Mouse (Mus musculus) MN1 (cell line): ENCODE data around the gene Cables2.

Experiments
- DNase-seq: peaks from one replicate; pipeline ENCODE4 v3.0.0-alpha.2; 2016; ENCODE audit warnings: low spot score

Cables2 gene

DNA sequence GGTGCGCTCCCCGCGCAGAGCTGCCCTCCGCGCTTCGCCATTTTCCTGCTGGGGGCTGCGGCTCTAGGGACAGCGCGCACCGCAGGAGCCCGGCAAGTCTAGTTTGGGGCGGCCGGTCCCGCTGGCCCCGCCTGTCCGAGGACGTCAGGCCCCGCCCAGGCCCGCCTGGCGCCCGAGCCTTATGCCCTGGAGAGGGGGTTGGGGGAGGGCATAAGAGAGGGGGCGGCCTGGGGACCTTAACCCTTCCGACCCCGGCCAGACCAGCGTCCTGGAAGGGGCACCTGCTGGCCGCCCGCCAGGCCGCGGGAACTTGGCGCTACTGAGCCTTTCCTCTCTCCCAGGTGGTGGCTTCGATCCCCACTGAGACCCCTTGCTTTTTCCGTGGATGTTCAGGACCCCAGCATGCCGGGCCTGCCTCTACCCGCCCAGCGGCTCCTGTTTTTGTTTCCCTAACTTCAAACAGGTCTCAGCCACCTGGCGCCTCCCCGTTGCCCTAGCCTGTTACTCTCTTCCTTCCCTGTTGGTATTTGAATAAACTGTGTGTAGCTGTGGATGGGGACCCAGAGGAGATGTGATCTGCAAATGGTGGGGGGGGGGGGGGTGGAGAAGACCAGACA is 47.4 kb downstream of the Cables2 start, which contains the start of gene Lama5:
TSS of gene Lama5 (minus strand) at position 98 of the 617 bp plus-strand sequence.
- peak; percentile 85 for DNase-seq

DNA sequence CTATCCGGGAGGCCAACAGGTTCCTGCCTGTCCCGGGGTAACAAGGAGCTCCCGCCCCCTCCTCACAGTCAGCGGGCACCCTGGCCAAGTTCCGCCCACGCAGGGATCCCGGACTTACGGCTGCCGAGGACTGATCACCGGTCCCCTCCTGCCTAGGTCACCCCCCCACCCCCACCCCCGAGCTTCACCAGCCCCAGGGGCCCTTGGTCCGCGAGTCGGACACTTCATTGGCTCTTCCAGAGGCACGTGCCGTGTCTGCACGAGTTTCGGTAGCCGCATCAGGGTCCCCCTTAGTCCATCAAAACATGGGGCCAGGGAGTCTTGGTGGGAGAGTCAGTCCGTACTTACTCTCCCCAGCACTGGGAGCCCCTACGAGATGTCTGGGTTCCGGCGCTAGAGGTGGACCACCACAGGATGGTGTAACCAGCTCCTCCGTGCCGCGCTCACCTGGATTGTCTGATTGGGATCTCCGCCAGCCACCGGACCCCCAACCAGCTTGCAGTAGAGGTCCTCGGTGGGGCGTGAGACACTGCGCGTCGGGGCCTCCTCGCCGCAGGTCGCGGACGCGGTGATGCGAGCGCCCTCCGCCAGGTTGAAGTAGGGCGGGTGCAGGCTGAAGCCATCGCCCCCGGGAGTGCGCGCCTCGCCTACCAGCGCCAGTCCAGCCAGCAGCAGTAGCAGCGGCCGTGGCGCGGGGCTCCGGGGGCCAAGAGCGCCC is 48.1 kb downstream of the Cables2 start:
- DNase-seq = peak; percentile 65

DNA sequence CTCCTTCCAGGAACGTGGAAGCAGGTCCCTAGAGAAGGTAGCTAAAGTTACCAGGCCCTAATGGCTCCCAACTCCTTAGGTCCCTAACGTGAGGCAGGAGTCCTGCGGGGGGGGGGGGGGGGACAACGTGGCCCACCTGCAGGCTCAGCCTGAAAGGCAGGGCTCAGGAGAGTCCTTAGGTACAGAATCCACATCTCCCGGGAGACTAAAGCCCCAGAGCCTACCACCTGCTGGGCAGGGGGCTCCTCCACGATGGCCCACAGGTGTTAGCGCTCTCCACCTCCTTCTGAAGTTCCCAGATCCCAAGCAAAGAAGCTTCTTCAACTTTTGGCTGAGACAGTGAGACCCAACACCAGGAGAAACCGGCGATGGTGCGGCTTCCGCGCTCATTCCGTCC is 48.7 kb downstream of the Cables2 start:
- DNase-seq = no peak

DNA sequence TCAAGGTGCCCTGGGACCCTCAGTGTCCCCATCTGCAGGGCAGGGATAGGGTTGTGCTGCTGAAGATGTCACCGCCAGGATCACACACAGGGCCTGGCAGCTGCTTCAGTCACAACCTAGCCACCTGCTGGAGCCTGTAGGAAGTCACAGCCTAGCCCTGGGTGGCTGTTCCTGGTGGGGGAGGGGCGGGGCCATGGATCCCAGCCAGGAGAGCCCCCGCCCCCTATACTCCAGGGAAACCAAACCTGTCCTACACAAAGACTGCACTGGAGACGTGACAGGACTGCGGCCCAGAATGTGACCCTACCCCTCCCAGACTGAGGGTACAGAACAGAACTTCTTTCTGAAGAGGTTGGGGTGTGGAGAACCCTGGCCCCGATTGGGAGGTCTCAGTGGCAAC is 51.0 kb downstream of the Cables2 start:
- peak; percentile 77 for DNase-seq

DNA sequence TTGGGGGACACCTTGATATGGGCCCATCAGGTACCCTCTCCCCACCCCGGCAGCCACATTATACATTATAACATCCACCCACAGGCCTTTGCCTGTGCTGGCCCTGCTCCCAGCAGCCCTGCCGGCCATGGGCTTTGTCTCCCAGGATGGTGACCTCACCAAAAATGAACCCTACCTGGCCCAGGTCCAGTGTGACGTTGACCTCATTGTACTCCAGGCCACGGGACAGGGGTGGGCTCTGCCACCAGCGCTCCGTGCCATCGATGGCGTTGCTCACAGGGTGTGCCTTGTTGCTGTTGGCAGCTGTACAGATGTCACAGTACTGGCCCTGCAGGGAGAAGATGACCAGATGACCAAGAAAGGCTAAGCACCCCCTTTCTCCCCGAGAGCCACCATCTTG is 52.2 kb downstream of the Cables2 start:
- DNase-seq = peak; percentile 65

DNA sequence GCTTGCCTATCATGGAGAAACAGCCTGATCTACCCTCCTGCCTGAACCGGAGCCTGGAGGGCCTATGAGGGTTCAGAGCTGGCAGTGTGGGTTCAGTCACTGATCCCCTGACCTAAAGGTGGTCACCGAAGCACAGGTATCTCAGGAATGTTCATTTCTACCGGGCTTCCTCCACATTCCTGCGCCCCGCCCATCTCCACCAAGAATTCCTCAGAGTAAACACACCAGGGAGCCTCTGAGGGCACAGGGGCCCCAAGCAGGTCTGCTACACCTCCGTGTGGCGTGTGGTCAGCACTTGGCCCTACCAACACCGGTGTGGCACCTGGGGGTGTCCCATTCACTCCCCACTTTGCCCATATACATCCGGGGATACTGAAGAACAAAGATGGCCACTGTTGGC is 53.1 kb downstream of the Cables2 start:
- DNase-seq = no peak

DNA sequence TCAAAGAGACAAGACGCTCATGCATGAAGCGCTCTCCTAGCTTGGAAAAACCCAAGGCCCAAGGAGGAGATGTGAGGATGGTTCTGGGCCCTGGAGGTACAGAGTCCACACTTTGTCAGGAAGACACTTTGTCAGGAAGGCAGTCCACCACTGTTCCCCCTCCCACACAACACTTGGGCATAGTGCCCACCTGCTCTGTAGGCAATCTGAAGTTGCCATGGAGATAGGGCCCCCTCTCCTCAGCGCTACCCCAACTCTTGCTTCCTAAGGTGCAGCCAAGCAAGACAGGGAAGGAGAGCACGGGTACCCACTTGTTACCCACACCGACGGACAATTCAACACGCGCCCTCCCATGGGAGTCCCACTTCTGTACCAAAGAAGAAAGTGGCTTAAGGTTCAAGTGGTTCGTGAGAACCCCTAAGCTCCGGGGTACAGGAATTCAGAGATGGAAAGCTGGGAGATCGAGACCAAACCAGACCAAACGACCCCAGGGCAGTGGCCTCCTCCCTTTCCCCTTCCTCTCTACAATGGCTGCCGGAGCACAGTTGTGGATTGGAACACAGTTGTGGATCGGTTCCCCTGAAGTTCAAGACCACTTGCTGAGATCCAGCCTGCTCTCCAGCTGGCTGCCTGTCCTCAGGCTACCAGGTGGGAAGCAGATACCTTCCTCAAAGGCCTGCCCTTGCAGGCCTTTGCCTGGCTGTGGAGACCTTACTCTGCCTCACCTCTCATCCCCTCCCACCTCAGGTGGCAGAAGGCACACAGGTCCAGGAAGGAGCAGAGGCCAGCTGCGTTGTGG is 54.0 kb downstream of the Cables2 start:
- no peak for DNase-seq

DNA sequence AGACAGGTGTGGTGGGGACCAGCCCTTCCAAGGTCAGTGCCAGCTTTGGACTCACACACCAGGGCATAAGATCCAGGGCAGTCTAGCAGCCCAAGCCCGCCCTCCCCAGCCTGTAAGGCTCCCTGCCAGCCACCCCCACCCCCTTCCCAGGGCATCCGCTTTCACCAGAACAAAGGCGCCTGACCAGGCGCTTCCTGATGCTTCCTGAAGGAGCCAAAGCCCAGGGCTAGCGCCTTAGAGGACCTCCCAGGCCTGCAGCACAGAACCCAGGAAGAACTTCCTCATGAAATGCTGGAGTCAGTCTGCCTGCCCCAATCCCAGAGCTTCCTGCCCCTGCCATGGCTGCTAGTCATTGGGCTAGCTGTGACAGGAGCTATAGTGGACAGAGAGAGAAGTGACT is 54.6 kb downstream of the Cables2 start:
- DNase-seq = peak; percentile 58

DNA sequence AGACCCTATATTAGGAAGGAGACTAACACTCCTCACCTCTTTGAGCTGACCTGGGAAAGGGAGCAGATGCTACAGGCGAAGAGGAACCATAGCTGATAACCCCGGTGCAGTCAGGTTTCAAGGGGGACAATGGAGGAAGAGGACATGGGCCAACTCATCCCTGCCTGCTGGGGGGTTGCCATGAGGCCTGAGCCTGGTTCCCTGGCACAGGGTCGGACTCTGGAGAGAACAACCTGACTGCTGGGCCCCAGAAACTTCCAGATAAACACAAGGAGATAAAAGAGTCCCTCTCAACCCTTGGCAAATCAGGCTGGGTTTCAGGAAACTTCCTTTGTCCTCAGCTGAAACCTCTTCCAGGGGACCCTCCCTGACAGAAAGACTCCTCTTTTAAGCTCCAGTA is 55.1 kb downstream of the Cables2 start:
- DNase-seq = no peak

DNA sequence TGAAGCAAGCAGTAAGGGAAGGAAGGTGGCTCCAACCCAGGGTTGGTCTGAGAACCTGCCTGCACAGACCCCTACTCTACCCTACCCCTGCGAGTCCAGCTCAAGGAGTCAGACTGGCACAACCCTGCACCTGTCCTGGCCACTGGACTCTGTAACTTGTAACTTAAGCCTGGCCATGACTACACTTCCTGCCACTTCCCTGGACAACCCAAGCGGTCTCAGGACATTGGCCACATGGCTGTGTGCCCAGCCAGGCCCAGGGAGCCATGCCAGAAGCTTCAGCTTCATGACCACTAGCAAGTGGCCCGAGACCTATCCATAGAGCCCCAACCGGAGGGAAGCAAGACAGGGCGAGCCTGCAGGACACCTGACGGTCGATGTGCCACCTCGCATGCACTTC is 55.7 kb downstream of the Cables2 start:
- peak; percentile 80 for DNase-seq

DNA sequence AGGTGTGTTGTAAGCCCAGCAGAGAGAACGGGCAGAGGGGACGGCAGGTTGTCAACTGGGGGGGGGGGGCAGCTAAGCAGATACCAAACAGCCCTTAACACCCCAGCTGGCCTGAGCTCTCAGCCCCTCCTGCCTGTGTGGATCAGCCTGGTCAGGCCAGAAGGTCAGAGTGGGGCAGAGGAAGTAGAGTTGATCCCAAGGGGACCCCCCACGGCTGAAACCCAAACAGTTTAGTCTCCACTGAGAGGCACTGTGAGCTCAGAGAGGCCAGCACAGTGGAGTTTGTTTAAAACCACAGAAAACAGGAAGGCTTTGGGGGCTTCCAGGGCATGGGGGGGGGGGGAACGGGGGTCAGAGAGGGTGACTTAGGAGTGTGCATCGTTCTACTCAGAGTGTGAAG is 56.4 kb downstream of the Cables2 start:
- DNase-seq = no peak

DNA sequence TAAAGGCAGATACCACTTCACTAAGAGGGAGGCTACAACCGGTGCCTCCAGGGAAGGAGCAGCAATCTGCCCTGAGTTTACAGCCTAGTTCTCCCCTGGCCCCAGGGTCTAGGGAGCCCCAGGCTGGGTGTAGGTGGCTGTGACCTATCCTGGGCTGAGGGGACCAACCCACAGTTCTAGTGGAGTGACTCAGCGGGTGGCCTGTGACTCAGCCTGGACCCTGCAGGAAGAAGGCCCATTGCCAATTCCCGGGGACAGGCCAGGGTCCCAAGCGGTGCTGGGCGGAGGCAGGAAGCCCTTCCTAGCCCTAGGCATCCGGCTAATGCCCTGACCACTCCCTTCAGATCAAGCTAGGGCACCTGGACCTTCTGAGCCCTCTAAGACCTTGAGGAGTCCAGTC is 57.3 kb downstream of the Cables2 start:
- DNase-seq = peak; percentile 49

DNA sequence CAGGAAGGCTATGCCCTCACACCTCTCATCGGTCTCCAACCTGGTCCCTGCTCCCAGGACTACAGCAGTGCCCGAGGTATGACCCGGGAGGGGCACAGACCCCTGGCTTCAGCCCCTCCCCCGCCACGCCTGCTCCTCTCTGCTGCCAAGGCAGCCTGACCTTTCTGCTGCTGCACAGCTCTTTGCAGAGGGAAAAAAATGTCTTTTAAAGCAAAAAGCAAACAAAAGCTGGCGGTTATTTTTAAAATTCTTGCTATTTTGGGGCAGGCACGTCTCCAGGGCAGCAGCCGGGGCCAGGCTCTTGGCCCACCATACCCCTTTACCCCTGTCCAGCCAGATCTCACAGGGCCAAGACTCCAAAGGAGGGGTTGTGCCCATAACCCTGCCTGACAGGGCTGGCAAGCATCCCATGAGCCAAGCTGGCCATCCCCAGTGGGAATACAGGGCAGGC is 58.3 kb downstream of the Cables2 start:
- peak; percentile 46 for DNase-seq

DNA sequence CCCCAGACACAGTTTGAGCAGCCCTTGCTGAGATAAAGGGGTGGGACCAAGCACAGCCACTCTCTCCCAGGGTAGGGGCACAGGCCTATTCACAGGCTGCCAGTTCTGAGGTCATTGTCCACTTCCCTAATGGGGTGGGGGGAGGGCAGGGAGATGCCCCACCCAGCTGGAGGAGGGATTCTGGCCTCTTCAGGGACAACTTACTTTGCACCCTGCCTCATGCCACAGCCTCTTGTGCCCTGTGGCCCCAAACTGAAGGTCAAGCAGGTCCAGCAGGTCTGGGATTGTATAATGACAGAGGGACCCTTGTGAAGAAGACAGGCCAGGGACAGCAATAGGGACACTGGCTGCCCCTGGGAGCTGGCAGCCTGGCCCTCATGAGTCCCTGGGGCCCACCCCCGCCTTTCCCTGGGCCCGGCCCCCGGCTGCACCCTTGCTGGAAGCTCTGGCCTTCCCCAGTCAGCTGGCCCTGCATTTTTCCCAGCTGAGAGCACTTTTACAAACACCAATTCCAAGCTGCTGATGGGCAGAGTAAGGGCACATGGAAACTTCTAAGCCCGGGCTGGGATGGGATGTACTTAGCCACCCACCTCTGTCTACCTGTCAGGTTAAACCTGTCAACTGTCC is 58.8 kb downstream of the Cables2 start:
- DNase-seq = peak; percentile 74

DNA sequence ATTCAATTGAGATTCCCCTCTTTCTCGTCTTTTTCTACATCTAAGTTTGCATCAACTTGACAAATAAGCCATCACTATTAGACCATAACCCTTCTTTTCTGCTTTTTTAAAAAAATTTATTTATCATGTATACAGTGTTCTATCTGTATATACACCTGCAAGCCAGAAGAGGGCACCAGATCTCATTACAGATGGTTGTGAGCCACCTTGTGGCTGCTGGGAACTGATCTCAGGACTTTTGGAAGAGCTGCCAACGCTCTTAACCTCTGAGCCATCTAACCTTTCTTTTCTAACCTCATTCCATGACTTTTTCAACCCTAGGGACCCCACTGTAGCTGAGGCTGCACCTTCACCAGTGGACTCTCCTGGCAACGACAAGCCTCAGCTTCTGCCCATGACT is 61.0 kb downstream of the Cables2 start:
- DNase-seq = no peak

DNA sequence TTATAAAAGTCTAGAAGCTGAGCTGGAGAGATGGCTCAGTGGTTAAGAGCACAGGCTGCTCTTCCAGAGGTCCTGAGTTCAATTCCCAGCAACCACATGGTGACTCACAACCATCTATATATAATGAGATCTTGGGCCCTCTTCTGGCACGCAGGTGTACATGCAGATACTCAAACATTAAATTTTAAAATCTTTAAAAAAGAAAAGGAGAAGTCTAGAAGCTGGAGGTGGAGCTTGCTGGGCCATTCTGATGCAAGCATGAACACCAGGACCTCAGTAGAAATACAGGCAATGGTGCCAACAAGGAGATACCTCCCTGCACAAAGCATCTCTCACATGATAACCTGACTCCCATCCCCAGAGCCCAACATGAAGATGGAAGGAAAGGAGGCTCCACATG is 64.3 kb downstream of the Cables2 start:
- DNase-seq = no peak
